Mouse (Mus musculus) T-helper 17 cell (primary cell): Measurements from ENCODE around the gene Siah3.

Experiments
- in situ Hi-C, 2 experiments: fragments of 300-600 bp; cut with MboI, MseI; formaldehyde crosslinking; loops; 1 replicate in 1 of 2; 2 replicates in 1 of 2; pipeline ENCODE4 v1.15.1; 2025; ENCODE audit warnings: high pct_unique_total_duplicates in 2 of 2

Siah3 gene

DNA sequence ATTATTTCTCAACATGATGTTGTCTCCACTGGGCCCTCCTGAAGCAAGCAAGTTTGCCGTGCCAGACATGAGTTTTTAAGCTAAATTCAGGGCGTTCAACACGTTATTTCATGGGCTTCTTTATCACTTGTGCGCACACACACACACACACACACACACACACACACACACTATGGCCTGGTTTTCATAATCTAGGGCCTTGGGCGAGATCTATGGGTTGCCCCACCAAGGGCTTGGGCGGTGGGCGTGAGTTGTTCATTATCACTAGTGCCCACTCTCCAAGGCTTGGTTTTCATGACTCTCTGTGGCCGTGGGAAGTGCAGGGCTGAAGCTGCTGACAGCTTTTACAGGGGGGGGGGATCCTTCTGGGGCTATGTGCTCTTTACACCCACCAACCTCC lies 63.9 kb downstream of the Siah3 start:
- in situ Hi-C loops: no loop called here

DNA sequence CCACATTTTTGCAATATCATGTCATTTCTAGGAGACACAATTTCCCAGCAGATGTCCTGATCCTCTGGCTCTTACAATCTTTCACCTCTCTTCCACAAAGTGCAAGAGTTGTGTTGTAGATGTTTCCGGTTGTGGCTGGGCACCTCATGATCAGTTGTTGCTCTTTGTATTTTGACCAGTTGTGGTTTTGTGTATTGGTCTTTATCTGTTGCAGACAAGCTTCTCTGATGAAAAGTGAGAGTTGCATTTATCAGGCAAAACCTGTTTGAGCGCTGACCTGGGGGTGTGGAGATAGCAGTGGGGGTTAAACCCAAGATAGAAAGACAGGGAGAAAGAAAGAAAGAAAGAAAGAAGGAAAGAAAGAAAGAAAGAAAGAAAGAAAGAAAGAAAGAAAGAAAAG lies 68.9 kb downstream of the Siah3 start:
- in situ Hi-C loops: no loop called here

DNA sequence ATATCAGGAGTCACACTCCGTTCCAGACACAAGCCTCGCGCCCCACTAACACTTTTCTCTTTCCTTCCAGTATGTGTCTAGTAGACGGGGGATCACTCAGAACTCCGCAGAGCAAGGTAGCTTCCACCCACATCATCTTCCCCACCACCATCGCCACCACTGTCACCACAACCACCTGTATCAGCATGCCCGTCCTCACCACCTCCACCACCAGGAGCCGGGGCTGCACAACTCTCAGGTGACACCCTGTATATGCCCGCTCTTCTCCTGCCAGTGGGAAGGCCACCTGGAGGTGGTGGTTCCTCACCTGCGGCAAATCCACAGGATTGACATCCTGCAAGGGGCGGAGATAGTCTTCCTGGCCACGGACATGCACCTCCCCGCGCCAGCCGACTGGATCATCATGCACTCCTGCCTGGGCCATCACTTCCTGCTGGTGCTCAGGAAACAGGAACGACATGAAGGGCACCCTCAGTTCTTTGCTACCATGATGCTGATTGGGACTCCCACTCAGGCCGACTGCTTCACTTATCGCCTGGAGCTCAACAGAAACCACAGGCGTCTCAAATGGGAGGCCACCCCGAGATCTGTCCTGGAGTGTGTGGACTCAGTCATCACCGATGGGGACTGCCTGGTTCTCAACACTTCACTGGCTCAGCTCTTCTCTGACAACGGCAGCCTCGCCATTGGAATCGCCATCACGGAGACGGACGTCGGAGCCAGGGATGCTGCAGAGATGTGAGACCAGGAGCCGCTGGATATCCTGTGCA lies 69.8 kb downstream of the Siah3 start:
- in situ Hi-C loops: no loop called here

DNA sequence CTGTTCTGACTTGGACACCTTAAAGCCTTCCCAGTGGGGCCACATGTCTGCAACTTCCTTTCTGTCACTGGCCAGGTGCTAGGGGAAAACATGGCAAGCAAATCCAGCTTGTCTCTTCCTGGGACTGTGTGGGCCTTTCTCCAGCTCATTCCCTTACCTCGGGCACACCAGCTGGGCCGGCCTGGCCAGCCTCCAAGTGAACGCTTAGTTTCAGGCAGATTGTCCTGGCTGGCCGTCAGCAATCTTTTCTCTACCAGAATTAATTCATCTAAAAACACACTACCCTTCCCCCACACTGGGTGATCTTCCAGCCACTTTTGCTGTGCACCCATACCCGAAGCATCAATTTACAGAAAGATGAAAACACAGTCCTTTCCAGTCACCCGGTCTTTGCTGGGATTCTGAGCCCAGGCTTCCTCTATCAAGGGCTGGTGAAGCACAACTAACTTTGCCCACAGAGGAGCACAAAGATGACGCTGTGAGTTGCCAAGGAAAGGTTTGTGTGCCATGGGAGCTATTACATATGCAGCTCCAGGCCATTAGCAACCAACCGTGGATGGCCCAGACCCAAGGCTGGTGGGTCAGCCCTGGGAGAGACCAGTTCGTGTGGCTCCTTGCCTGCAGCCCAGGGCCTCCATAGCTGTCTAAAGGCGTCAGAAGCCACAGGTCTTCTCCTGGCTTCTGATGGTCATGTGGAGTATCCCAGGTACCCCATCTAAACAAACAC lies 71.8 kb downstream of the Siah3 start:
- in situ Hi-C loops: no loop called here

DNA sequence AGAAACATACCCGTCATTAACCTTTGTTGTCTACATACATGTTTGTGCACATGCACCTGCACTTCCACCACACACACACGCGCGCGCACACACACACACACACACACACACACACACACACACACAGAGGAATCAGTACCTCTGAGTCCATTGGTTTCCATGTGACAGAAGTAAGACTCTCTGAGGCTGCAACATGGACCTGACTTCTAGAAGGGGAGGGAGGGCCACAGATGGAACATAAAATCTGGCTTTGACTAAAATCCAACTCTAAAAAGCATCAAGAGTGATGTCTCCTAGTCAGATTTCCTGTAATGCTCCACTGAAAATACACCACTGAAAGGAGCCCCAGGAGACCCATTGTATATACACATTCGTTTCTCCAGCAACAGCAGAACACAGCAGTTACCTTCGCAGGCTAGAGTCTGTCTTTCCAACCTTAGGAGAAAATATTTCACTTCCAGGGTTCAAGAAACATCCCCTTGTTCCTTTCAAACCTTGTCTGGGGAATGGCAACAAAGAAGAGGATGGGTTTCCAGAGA lies 75.1 kb downstream of the Siah3 start:
- in situ Hi-C loops: no loop called here

DNA sequence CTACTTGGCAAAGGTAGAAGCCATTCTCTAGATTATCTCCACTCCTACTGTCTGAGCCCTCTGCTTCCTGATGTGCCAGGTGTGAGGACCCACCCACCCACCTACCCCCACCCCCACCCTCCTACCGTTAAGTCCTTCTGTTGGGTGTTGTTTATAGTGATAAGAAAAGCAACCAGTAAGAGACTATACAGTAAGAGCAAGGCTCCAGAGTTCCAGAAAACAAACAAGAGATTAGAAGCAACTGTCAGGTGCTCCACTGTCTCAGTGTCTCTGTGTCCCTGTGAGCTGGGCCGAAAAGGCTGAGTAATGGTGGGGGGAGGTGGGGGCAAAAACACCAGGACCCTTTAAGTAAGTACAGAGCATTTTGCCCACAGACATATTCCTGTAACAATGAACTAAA lies 83.4 kb downstream of the Siah3 start:
- in situ Hi-C loops: no loop called here

DNA sequence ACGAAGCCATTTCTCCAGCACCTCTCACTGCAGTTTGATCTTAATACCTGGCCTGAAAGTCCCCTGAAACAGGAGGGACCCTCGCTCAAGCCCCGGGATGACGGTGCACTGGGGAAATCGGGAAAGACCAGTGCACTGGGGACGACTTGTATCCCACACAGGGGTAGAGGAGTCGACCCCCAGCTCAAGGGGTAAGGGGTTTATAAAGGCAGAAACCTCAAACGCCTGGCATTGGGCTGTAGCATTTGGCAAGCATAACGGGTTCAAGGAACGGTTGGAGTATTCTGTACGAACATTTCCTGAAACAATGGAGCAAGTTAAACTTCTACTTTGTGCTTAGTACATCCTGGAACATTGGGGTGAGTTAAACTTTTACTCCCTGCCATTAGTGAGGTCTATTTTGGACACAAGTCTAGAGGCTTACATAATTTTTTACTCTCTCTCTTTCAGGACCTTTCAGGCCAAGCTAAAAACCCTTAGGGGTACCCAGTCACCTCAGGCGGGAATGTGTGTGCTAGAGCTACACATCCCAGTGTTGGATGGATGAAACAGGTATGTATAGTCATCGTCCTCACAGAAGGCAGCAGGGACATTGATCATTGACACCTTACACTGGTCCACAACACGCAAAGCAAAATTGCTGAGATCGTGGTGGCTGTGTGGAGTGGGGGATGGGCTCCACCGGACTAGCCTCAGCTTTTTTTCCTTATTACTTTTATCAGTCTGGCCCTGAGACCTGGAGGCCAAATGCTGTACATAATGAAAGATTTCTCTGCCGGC lies 84.6 kb downstream of the Siah3 start:
- in situ Hi-C loops: no loop called here

DNA sequence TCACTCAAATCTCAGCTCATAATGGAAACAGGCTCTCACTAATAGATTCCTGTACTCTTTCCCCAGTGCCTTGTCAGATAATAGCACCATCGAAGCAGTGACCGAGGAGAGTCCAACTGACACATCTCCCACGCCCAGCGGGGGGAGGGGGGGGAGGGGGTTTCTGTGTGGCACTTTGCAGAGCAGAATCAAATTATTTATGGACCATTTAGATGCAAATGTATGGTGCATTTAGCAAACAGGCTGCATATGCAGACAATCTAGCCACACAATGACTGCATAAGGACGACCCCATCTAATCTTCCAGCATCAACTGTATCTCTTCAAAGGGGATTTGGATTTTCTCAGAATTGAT lies 85.2 kb downstream of the Siah3 start:
- in situ Hi-C loops: no loop called here

DNA sequence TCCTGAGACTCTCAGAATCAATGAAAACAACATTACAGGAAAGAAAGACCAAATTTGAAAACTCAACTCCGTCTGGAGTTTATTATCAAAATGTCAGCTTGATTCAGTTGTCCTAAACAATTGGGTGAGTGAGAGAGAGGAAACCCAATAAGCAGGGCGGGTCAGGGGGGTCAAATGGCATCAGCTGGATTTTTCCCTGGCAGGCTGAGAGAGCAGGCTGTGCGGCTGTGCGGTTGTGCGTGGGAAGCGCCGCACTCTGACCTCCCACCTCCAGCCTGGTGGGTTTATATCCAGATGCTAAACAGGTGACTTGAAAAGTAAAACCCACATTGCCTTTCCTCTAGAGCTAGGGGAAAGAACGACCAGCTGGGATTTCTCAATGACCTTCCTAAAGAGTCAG lies 85.9 kb downstream of the Siah3 start:
- in situ Hi-C loops: no loop called here

DNA sequence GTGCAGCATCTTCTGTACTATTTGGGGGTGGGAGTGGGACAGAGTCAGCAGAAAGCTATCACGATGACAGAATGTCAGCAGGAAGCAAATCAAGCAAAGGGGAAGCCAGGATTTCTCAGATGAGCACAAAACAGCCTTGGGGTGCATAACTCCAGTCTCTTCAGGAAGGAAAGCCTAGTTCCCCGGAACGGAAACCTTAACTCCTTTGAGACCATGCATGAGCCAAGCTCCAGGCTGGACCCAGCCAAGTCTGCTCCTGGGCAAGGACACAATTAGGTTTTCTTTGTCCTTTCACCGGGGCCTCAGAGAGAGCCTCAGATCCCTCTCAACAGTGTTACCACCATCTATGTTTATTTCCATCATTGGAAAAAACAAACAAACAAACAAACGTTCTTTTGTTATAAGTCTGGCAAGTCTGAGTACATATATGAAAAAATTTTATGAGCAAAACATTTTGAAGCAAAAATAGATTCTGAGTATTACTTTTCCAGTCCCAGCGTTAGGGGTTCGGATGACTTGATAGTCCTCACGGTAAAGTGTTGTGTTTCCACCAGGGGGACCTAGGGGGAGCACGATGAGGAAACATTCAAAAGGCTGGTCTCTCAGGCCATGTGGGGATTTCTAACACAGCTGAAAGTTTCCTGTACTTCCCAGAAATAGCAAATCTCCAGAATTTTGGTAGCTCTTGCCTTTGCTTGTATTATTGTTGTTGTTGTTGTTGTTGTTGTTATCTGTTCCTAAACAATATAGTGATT lies 106.0 kb downstream of the Siah3 start:
- in situ Hi-C loops: no loop called here

DNA sequence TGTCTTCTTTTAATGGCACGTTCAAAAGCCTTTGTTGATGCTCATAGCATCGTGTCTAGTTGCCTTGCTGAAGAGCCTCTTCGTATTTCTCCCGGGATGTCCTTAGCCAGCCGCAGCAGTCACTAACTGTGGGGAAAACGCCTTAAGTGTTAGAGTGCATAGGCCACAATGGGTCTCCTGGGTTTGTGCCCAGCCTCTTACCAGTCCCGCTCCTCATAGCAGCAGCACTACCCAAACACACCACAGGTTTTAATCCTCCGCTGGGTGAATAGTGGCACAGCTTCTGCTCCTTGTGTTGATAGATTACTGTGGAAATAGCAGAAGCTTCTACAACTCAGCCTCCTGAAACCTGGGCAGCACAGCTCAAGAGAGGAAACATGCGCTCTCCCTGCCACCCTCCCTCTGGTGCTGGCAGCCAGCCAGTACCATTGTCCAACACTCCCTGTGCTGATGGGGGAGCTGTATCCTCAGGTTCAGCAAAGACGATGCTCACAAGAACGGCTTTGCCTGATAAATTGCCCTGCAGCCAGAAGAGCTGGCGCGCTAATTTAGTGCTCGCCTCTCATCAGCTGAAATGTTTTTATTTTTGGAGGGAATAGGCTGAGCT lies 109.9 kb downstream of the Siah3 start:
- in situ Hi-C loops: no loop called here

DNA sequence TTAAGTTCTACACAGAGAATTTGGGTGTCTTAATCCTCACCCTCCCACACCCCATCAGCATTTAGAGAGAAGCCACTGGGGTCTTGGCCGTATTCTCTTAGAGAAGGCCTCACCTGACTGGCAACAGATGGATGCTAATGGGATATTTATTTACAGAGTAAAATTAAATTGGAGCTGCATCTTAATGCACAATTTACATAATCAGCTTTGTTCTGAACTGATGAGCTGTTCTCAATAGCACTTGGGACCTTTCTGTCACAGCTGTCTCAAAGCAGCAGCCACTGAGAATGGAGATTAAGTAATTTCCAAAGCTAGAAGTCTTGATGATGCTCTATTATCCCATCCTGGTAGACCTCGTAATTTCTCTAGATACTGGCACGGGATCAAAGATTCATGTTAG lies 110.5 kb downstream of the Siah3 start:
- in situ Hi-C loops: no loop called here

DNA sequence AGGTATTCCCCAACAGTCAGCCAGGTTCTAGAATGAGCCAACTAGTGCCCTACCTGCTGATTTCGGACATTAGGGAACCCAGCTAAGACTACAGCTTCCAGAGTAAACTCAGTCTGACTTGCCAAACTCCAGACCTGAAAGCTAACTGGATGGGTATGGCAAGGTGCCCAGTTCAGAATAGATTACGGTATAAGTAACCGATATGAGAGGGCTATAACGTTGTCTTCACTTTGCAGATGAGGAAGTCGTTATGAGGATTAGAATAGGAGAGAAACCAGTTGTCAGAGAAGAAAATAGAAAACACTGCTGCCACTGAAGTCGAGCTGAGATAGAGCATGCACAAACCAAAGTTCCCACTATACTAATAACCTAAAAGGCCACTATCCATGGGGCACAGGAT lies 123.2 kb downstream of the Siah3 start:
- in situ Hi-C loops: no loop called here
